Mouse (Mus musculus): ENCODE results near the gene Syngap1. TPM values are rescaled to one million over a fixed set of nuclear protein-coding genes. Genes with fewer than 3 reads are reported as not detected.
"Not testable (repeated sequence)": the region's sequence is repeated elsewhere in the genome, so short reads cannot be mapped to it uniquely, and the experiment has no call there.

Gene Syngap1
- total RNA-seq, 2 experiments from 2014 or later = 452 to 471 TPM

DNA sequence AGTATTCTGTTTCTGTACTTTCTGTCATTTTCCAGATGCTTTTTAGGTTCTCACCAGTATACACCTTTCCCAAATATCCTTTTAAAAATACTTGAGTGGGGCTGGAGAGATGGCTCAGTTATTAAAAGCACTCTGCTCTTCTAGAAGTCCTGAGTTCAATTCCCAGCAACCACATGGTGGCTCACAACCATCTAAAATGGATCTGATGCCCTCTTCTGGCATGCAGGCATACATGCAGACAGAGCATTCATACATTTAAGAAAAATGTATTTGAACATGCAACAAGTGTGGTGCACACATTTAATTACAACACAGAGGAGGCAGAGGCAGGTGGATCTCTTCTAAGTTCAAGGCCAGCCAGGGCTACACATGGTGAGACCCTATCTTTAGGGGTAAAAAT lies 34.4 kb downstream of the Syngap1 start:
- intact Hi-C loops (cut with DNase I) = no loop called here
- TF ChIP-seq CTCF (IDR thresholded peaks at IDR 0.05) = peak; percentile 29

DNA sequence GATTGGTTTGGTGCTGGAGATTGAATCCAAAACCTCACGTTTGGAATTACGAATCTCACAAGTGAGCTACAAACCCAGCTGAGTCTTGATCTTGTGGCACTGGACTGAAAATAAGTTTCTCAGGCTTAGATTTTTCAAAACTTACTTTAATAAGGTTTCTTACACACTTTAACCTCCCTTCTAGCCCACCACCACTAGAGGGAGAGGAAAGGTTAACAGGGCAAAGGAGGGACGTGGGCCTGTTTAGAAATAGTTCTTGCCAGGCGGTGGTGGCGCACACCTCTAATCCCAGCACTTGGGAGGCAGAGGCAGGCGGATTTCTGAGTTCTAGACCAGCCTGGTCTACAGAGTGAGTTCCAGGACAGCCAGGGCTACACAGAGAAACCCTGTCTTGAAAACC lies 36.3 kb downstream of the Syngap1 start:
- intact Hi-C loops (cut with DNase I); H3K4me3 ChIP-seq; H3K27ac ChIP-seq; DNase-seq (ENCODE audit: extremely low spot score in 1 of 2, low spot score in 2 of 2): not testable (repeated sequence)

More for the DNA sequence above, 34.4 kb downstream of the Syngap1 start:
- no peak for DNase-seq (ENCODE audit: extremely low spot score in 1 of 2, low spot score in 2 of 2)
- Histone ChIP-seq H3K27ac (no peak overlapping the region), H3K4me3 (no peak overlapping the region)

DNA sequence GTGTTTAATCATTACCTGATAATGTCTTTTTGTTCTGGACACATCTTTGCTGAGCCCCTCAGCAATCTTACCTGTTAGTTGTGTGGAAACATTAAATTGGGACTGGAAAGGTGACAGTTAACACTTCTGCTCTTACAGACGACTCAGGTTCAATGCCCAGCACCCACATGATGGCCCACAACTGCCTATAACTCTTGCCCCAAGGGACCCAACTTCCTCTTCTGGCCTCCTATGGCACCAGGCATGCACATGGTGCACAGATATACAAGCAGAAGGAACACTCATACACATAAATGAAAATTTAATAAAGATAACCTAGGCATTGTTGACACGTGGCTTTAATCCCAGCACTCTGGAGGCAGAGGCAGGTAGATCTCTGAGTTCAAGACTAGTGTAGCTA lies 38.4 kb downstream of the Syngap1 start:
- Histone ChIP-seq H3K27ac (no peak overlapping the region), H3K4me3 (no peak overlapping the region)
- DNase-seq (ENCODE audit: extremely low spot score in 1 of 2, low spot score in 2 of 2) = no peak
- TF ChIP-seq CTCF (IDR thresholded peaks at IDR 0.05) = no peak
- intact Hi-C loops (cut with DNase I) = no loop called here

DNA sequence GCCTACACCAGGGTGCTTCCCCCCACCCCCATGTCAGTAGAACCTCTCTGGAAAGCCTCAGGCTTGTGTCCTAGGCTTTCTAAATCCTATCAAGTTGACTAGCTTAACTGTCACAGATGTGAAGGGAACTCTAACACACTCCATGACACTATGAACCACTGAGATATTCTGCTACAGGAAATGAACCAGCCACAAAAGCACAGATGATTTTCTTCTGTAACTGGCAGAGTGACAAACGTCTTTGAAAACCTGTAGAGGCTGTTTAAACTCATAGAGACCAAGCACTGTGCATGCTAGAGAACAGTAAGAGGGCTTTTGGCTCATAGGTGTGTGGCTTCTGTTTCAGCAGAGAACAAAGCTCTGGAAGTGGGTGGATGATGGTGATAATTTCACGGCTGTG lies 40.0 kb downstream of the Syngap1 start:
- intact Hi-C loops (cut with DNase I) = no loop called here
- no peak for TF ChIP-seq CTCF (IDR thresholded peaks at IDR 0.05)

DNA sequence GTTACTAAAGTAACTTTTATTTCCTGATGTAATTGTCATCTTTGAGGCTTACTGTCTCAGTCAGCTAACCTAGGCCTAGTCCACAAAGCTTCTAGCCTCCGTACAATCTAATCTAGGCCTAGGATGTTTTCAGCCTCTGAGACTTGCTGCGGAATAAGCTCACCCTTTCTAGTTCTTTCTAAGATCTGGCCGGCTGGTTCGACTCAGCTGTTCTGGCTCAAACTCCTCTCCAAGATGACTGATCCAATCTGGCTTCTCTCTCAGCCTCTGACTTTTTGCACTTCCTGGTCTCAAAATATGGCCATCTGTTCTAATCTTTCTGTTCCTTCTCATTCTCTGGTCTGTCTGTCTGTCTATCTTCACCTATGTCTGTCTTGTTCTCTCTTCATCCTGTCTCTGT lies 42.3 kb downstream of the Syngap1 start:
- no peak overlapping the region for H3K27ac ChIP-seq
- H3K4me3 ChIP-seq = no peak overlapping the region
- DNase-seq (ENCODE audit: extremely low spot score in 1 of 2, low spot score in 2 of 2) = no peak
- no peak for TF ChIP-seq CTCF (IDR thresholded peaks at IDR 0.05)
- intact Hi-C loops (cut with DNase I) = no loop called here

More for the DNA sequence above, 40.0 kb downstream of the Syngap1 start:
- peak overlapping the region; percentile 64; the same call in 1 of the 2 replicates for H3K27ac ChIP-seq
- DNase-seq (ENCODE audit: extremely low spot score in 1 of 2, low spot score in 2 of 2) = no peak
- H3K4me3 ChIP-seq = no peak overlapping the region

DNA sequence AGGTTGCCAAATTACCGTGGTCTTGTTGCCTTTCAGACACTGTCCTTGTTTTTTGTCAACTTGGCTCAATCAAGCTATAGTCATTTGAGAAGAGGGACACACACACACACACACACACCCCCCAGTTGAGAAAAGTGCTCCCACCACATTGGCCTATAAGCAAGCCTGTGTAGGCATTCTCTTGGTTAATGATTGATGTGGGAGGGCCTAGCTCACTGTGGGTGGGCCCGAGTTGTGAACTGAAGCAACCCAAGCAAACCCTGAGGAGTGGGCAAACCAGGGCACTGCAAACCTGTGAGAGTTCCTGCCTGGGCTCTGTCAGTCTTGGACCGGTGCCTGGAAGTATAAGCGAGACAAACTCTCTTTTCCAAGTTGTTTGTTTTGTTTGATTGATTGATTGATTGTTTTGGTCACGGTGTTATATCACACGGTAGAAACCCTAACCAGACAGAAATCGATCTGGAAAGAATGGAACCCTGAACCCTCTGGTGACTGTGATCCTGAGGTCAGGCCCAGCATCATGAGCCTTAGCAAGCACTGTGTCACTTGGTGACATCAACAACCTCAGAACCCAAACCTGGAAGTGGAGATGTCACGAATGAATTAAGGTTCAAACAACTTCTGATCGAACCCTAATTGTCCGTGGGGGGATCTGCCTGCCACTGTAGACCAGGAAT lies 44.6 kb downstream of the Syngap1 start:
- H3K4me3 ChIP-seq = no peak overlapping the region
- no peak overlapping the region for H3K27ac ChIP-seq
- intact Hi-C loops (cut with DNase I) = no loop called here

DNA sequence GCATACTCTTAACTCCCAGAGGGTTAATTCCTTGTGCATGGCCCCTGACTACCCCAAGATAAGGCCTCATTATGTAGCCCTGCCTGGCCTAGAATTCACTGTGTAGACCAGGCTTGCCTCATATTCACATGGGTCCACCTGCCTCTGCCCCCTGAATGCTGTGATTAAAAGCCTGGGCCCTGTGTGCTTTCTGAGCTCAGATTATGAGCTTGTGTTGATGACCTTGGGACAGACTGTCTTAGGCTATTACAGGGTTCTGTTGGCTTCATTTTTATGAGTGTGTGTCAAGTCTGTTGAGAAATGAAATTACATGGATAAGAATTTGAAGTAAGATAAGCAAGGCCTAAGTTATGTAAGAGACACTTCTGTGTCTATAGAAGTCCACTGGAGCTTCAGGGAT lies 49.5 kb downstream of the Syngap1 start:
- intact Hi-C loops (cut with DNase I) = no loop called here
- no peak for DNase-seq (ENCODE audit: extremely low spot score in 1 of 2, low spot score in 2 of 2)
- TF ChIP-seq CTCF (IDR thresholded peaks at IDR 0.05) = no peak
- no peak overlapping the region for H3K27ac ChIP-seq
- no peak overlapping the region for H3K4me3 ChIP-seq

More for the DNA sequence above, 44.6 kb downstream of the Syngap1 start:
- TF ChIP-seq CTCF (IDR thresholded peaks at IDR 0.05) = no peak
- no peak for DNase-seq (ENCODE audit: extremely low spot score in 1 of 2, low spot score in 2 of 2)

DNA sequence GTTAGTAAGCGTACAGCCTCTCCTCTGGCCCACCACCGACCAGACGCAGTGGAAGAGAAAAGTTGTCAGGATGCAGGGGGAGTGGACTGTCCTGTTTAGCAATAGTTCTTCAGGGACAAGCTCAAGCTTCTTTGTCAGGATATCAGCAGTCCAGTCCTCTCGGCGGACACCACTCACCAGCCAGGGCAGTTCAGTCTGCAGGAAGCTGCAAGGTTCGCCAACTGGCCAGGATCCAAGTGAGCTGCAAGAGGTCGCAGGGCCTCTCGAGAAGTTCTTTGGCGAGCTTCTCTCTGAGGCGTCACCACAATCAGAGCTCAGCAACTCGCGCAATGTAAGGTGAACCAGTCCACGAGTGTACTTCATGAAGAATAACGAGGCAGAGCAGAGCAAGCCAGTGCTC lies 53.4 kb downstream of the Syngap1 start:
- intact Hi-C loops (cut with DNase I) = no loop called here
- Histone ChIP-seq H3K4me3 (no peak overlapping the region), H3K27ac (no peak overlapping the region)
- DNase-seq (ENCODE audit: extremely low spot score in 1 of 2, low spot score in 2 of 2) = no peak
- no peak for TF ChIP-seq CTCF (IDR thresholded peaks at IDR 0.05)

DNA sequence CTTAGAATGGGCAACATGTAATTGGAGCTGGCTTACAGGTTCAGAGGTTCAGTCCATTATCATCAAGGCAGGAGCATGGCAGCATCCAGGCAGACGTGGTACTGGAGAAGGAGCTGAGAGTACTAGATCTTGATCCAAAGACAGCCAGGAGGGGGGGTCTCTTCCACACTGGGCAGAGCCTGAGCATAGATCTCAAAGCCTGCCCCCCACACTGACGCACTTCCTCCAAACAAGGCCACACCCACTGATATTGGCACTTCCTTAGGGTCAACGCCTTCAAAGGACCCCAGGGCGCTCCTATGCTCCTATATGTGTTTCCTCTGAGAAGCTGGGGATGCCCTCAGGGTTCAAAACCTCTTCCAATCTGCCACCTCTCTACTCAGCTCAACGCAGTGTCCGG lies 54.0 kb downstream of the Syngap1 start:
- TF ChIP-seq CTCF (IDR thresholded peaks at IDR 0.05) = no peak
- Histone ChIP-seq H3K4me3 (no peak overlapping the region), H3K27ac (no peak overlapping the region)
- intact Hi-C loops (cut with DNase I) = no loop called here
- no peak for DNase-seq (ENCODE audit: extremely low spot score in 1 of 2, low spot score in 2 of 2)

DNA sequence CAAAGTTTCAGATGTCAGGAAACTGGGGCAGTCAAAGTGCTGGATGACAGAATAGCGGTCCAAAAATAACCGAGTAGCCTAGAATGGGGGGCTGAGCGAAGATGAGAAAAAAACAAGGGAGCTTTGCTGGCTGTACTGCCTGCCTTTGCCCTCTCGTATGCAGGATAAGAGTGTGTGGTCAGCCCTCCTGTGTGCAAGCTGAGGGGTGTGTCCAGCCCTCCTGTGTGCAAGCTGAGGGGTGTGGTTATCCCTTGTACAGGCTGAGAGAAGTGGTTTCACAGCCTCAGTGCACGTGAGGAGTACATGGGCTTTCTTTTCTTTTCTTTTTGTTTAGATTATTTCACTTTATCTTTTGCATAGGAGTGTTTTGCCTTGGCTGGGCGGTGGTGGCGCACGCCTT lies 54.5 kb downstream of the Syngap1 start:
- Histone ChIP-seq H3K27ac (no peak overlapping the region), H3K4me3 (no peak overlapping the region)
- intact Hi-C loops (cut with DNase I) = no loop called here
- no peak for DNase-seq (ENCODE audit: extremely low spot score in 1 of 2, low spot score in 2 of 2)
- no peak for TF ChIP-seq CTCF (IDR thresholded peaks at IDR 0.05)

DNA sequence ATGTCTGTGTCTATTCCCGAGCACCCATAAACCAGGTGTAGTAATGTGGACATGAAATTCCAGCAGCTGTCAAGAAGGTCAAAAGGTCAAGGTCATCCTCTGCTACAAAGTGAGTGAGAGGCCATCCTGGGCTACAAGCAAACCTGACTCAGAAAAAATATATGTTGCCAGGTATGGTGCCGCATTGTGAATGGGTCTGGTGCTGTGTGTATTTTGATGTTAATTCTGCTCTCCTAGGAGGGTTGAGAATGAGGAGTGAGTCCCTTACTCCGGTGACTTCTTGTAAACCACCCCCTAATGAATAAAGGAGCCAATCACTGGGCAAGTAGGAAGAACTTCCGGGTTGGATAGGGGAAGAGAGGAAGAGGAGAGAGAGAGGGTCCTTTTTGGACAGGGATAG lies 56.6 kb downstream of the Syngap1 start:
- no peak overlapping the region for H3K4me3 ChIP-seq
- no peak overlapping the region for H3K27ac ChIP-seq
- no peak for DNase-seq (ENCODE audit: extremely low spot score in 1 of 2, low spot score in 2 of 2)
- intact Hi-C loops (cut with DNase I) = no loop called here
- TF ChIP-seq CTCF (IDR thresholded peaks at IDR 0.05) = no peak

DNA sequence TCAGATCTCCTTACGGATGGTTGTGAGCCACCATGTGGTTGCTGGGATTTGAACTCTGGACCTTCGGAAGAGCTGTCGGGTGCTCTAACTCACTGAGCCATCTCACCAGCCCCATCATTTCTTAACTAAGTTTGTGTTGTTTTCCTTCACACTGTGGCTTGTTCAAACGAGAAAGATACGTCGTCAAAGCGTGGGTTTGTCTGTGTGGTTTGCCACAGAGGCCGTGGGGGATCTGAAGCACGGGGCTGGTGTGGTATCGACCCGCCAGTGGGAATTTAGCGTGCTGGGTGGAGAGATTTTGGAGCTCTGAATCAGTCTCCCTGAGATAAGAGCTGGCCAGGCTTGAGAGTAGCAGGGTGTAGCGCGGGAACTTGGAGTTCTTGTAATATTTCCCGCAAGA lies 57.2 kb downstream of the Syngap1 start:
- Histone ChIP-seq H3K27ac (no peak overlapping the region), H3K4me3 (no peak overlapping the region)
- TF ChIP-seq CTCF (IDR thresholded peaks at IDR 0.05) = no peak
- DNase-seq (ENCODE audit: extremely low spot score in 1 of 2, low spot score in 2 of 2) = no peak
- intact Hi-C loops (cut with DNase I) = no loop called here

DNA sequence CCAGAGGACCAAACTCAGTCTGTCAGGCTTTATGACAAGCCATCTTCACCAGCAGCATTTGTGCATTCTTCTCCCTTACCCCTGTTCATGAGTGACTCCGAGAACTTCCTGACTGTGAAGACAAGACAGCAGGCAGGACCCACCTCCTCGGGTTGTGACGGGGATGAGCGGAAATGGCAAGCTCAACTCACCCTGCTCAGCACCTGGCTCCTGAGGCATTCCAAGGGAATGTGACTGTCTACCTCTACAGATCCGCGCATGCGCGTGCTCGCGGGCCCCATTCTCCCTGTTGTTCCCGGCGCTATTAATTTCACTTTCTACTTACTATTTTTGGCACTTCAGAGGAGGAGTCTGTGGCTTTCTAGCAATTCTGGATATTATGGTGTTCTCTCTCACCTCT lies 58.9 kb downstream of the Syngap1 start:
- no peak overlapping the region for H3K27ac ChIP-seq
- intact Hi-C loops (cut with DNase I) = no loop called here
- peak in 1 of 2 experiments; percentile 64 for DNase-seq (ENCODE audit: extremely low spot score in 1 of 2, low spot score in 2 of 2)
- TF ChIP-seq CTCF (IDR thresholded peaks at IDR 0.05) = no peak
- no peak overlapping the region for H3K4me3 ChIP-seq

Measured in left cerebral cortex, adult 2 months (tissue).